Comparison of ENCODE assay signal across 32 mouse cellular contexts in genomic region chr11:17637158-17637557, GRCm38 (mm10).
DNase-seq lines count a peak whose midpoint lies in the region; ATAC-seq lines count a peak whose summit lies in the region.
"Had no signal": no experiment of that assay in that cellular context is flagged by ENCODE, and none has a peak within 500 bp of the region (broad histone marks: within the 10 kb centered on the region; RNA-seq: fewer than 3 reads in every experiment).

No protein-coding gene starts in this region.

- H3K27me3 ChIP-seq in kidney, embryonic 14.5 days (ENCODE audit: control insufficient read depth, insufficient read depth, low read length) = no peaks in the 10 kb centered on the region
- no peaks in the 10 kb centered on the region for H3K27me3 ChIP-seq in neural tube, embryonic 12.5 days (replicated peaks)
- H3K27me3 ChIP-seq in neural tube, embryonic 15.5 days (replicated peaks) = no peaks in the 10 kb centered on the region
- H3K27me3 ChIP-seq: embryonic facial prominence, embryonic 13.5 days; forebrain, embryonic 15.5 days; heart, embryonic 13.5 days had no signal

- no peaks in the 10 kb centered on the region for H3K9me3 ChIP-seq in kidney, embryonic 14.5 days (ENCODE audit: control insufficient read depth, low read length)
- H3K9me3 ChIP-seq in neural tube, embryonic 12.5 days = no peaks in the 10 kb centered on the region
- no peaks in the 10 kb centered on the region for H3K9me3 ChIP-seq in neural tube, embryonic 15.5 days (replicated peaks)
- H3K9me3 ChIP-seq: embryonic facial prominence, embryonic 13.5 days; forebrain, embryonic 10.5 days; forebrain, embryonic 15.5 days; heart, embryonic 13.5 days had no signal

- ATAC-seq in kidney, embryonic 14.5 days (ENCODE audit: low FRiP score, low TSS enrichment) = peak; percentile 85; the same call in 1 of the 2 replicates
- peak; percentile 29; the same call in 1 of the 2 replicates for ATAC-seq in neural tube, embryonic 12.5 days (ENCODE audit: low FRiP score, low read depth)
- no peak for ATAC-seq in neural tube, embryonic 15.5 days (ENCODE audit: low FRiP score)
- ATAC-seq: forebrain, embryonic 15.5 days; inflammation-experienced regulatory T-cells, adult 6 months; midbrain, embryonic 16.5 days had no signal

- no peak overlapping the region for H3K9ac ChIP-seq in kidney, embryonic 14.5 days (ENCODE audit: low read depth, low read length)
- H3K9ac ChIP-seq in neural tube, embryonic 12.5 days = no peak overlapping the region
- H3K9ac ChIP-seq in neural tube, embryonic 15.5 days (replicated peaks) = no peak overlapping the region
- H3K9ac ChIP-seq: embryonic facial prominence, embryonic 13.5 days; forebrain, embryonic 15.5 days; heart, embryonic 13.5 days; hindbrain, embryonic 14.5 days; liver, embryonic 14.5 days had no signal

- no peak overlapping the region for H3K4me2 ChIP-seq in kidney, embryonic 14.5 days (replicated peaks; ENCODE audit: low read depth, low read length)
- no peak overlapping the region for H3K4me2 ChIP-seq in neural tube, embryonic 12.5 days (replicated peaks)
- no peak overlapping the region for H3K4me2 ChIP-seq in neural tube, embryonic 15.5 days
- H3K4me2 ChIP-seq: embryonic facial prominence, embryonic 13.5 days; forebrain, embryonic 15.5 days; heart, embryonic 13.5 days; hindbrain, embryonic 14.5 days; midbrain, embryonic 11.5 days had no signal

- H3K4me3 ChIP-seq in kidney, embryonic 14.5 days (ENCODE audit: low read length) = no peak overlapping the region
- no peak overlapping the region for H3K4me3 ChIP-seq in neural tube, embryonic 12.5 days
- H3K4me3 ChIP-seq in neural tube, embryonic 15.5 days (replicated peaks) = no peak overlapping the region
- H3K4me3 ChIP-seq: embryonic facial prominence, embryonic 13.5 days; forebrain, embryonic 10.5 days; forebrain, embryonic 15.5 days; heart, embryonic 13.5 days had no signal

- 22% methylated on average over 3 of the region's 3 CpGs for whole genome bisulfite sequencing in kidney, embryonic 14.5 days
- 60% methylated on average over 3 of the region's 3 CpGs for WGBS in neural tube, embryonic 12.5 days
- WGBS in neural tube, embryonic 15.5 days = 45% methylated on average over 3 of the region's 3 CpGs

- DNase-seq in kidney, postnatal 36 days = no peak
- DNase-seq in retina, embryonic 14.5 days (ENCODE audit: low spot score) = peak; percentile 10
- no peak for DNase-seq in adrenal gland, adult 2 months
- DNase-seq in lung, postnatal 4 days = no peak
- DNase-seq: adrenal gland, postnatal 25 days; cerebellum, adult 11-12 months; cerebellum, adult 9-11 months; heart, postnatal 10 days; kidney, adult 11 months; kidney, postnatal 4 days; layer of hippocampus, postnatal 36 days; left cerebral cortex, postnatal 4 days; liver; lung, adult 2 months; lung, postnatal 10 days; right cerebral cortex, adult 18-20 months; right cerebral cortex, postnatal 4 days; thymus, adult 18-20 months; thymus, postnatal 25 days had no signal

- no peaks in the 10 kb centered on the region for H3K36me3 ChIP-seq in kidney, embryonic 14.5 days (ENCODE audit: control insufficient read depth, insufficient read depth, low read length)
- H3K36me3 ChIP-seq in neural tube, embryonic 12.5 days = no peaks in the 10 kb centered on the region
- no peaks in the 10 kb centered on the region for H3K36me3 ChIP-seq in neural tube, embryonic 15.5 days
- H3K36me3 ChIP-seq: embryonic facial prominence, embryonic 13.5 days; forebrain, embryonic 10.5 days; forebrain, embryonic 15.5 days; heart, embryonic 13.5 days had no signal

- H3K27ac ChIP-seq in kidney, embryonic 14.5 days (ENCODE audit: low read depth, low read length) = no peak overlapping the region
- H3K27ac ChIP-seq in neural tube, embryonic 12.5 days = no peak overlapping the region
- H3K27ac ChIP-seq in neural tube, embryonic 15.5 days (replicated peaks) = no peak overlapping the region
- H3K27ac ChIP-seq: embryonic facial prominence, embryonic 13.5 days; forebrain, embryonic 10.5 days; forebrain, embryonic 15.5 days; heart, embryonic 13.5 days; hindbrain, embryonic 14.5 days; liver, embryonic 14.5 days; stomach, postnatal 0 days had no signal

- no peaks in the 10 kb centered on the region for H3K4me1 ChIP-seq in kidney, embryonic 14.5 days (ENCODE audit: control insufficient read depth, insufficient read depth, low read length)
- no peaks in the 10 kb centered on the region for H3K4me1 ChIP-seq in neural tube, embryonic 12.5 days
- no peaks in the 10 kb centered on the region for H3K4me1 ChIP-seq in neural tube, embryonic 15.5 days
- H3K4me1 ChIP-seq: forebrain, embryonic 10.5 days; forebrain, embryonic 15.5 days; heart, embryonic 13.5 days had no signal
